Mouse (Mus musculus): ENCODE measurements around the gene Mctp2.

- TF ChIP-seq CTCF (IDR thresholded peaks at IDR 0.05; ENCODE audit: insufficient read depth, low read length), result no peak
- TF ChIP-seq POLR2A (IDR thresholded peaks at IDR 0.05; ENCODE audit: borderline replicate concordance, extremely low read depth, low read depth, low read length), result no peak
Measured at GRCm38 (mm10) chr7:72299726-72300125, 6.7 kb downstream of the Mctp2 start.
